Mouse (Mus musculus) frontal cortex, postnatal 36 days (tissue): ENCODE measurements around the gene Ngly1.
A peak's percentile ranks its signal among the peaks of the same experiment; 100 is the strongest.

ENCODE experiments used
- DNase-seq, 2 experiments: peaks; one replicate each; pipeline ENCODE4 v3.0.0; 2022; ENCODE audit warnings: low spot score in 2 of 2

Ngly1 gene

DNA sequence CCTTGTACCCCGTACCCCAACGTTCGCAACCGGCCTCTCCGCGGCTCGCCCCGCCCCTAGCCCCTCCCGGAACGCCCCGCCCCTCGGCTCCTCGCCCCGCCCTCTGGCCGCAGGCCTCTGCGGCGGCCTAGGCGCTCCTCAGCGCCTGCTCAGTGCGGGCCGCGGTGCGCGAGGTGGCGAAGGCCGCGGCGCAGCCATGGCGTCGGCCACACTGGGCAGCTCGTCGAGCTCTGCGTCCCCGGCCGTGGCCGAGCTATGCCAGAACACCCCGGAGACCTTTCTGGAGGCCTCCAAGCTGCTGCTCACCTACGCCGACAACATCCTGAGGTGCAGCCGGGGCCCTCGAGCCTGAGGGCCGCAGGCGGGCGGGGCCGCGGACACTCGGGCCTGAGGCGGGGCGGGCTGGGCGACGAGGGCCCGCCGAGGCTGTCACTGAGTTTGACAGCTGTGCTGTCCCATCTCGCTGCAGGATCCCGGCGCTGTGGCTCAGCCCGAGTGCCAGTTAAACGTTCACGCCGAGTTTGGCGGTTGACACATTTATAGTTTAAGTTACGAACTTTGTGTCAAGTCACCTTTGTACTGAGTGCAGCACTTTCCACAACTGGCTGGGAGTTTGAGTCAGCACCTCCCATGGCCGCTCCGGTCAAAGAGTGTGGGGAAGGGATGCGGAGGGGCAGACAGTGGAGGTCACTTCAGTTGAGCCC is at the start of gene Ngly1, which contains the start of gene Oxsm:
Gene Ngly1 (plus strand): TSS at position 110 of the 704 bp plus-strand sequence.
Gene Oxsm (minus strand): TSS at position 638 of the 704 bp plus-strand sequence.
- DNase-seq = peak; percentile 80 to 81

DNA sequence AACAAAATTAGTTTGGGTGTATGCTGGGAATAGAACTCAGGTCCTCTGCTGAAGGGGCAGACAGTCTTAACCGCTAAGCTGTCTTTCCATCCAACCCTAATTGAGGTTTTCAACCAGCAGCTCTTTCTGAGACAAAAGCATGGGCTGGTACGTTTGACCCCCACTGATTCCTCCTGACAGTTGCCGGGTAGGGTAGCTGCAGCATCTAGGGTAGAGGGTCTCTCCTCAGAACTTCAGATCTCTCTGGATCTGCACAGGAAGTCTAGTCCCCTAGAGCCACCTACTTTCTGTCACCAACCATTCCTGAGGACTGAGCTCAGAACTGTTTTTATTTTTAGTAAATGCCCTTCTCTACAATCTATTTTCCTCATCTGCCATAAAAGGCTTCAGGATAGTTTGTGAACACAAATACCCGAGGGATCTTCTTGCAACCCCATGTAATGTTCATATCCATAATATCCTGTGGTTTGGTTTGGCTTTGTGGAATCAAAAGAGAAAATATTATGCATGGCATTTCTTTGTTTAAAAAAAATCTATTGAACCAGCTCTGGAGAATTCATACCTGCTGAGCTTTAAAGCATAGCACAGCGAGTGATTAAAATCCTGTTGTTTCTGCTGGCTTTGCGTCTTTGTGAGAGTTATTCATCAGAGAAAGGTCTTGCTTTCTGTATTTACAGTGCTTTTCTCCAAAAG is 48.7 kb upstream of the Ngly1 start:
- DNase-seq = no peak

- DNase-seq = peak; percentile 31 to 62
These were observed 48.0 kb upstream of the Ngly1 start for GRCm38 (mm10) chr14:16200969-16201638.

- DNase-seq = no peak
These were observed 47.4 kb upstream of the Ngly1 start for GRCm38 (mm10) chr14:16201673-16202072.

GRCm38 (mm10) chr14:16207722-16208121 is 41.4 kb upstream of the Ngly1 start:
- DNase-seq = no peak

DNA sequence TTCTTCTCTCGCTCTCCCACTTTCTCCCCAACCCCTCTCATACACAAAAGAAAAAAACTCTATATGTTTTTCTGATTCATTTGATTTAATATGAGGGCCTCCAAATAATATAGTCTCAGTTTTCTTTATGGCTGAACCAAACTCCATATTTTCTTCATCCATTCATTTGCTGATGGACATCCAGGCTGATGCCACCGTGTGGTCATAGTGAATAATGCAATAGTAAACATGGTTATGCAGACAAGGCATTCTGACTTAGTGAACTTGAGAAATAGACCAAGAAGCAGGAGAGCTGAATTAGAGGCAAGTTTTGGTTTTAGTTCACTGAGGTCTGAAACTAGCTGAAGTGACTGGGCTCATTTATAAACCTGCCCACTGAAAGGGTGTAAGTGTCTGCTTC is 30.1 kb upstream of the Ngly1 start:
- DNase-seq = no peak

GRCm38 (mm10) chr14:16229395-16229794 is 19.7 kb upstream of the Ngly1 start:
- DNase-seq = no peak

GRCm38 (mm10) chr14:16230581-16230980 is 18.5 kb upstream of the Ngly1 start:
- no peak for DNase-seq

DNA sequence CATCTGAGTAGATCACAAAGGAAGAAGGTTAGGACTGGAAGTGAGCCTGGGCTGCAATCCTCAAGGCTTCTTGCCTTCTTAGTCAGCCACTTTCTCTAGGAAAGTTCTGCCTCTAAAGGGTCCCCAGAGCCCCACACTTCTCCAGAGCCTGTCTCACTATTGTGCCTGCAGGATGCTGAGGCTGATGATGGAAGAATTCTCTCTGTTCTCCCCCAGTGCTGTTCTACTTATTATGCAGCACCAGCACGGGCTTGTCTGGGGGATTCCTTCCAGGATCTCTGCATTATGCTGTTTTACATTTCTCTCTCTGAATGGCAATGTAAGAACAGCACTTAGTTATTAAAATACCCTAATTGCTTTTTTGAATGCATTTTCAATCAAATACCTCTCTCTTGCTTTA is 15.6 kb upstream of the Ngly1 start:
- no peak for DNase-seq

DNA sequence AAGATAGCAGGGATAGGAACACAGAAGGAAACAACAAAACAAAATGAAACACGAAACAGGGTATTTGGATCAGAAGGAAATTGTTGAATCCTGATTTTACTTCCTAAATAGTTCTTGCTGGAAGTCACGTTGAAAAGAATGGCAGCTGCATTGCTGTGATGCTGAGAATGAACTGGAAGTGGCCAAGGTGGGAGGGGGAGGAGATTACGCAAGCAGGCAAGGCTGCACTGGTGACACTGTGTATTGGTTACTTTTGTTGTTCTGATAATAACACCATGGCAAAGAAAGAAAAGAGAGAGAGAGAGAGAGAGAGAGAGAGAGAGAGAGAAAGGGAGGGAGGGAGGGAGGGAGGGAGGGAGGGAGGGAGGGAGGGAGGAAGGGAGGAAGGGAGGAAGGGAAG is 12.6 kb upstream of the Ngly1 start:
- no peak for DNase-seq

GRCm38 (mm10) chr14:16242193-16242815 is 6.8 kb upstream of the Ngly1 start:
- DNase-seq = no peak

DNA sequence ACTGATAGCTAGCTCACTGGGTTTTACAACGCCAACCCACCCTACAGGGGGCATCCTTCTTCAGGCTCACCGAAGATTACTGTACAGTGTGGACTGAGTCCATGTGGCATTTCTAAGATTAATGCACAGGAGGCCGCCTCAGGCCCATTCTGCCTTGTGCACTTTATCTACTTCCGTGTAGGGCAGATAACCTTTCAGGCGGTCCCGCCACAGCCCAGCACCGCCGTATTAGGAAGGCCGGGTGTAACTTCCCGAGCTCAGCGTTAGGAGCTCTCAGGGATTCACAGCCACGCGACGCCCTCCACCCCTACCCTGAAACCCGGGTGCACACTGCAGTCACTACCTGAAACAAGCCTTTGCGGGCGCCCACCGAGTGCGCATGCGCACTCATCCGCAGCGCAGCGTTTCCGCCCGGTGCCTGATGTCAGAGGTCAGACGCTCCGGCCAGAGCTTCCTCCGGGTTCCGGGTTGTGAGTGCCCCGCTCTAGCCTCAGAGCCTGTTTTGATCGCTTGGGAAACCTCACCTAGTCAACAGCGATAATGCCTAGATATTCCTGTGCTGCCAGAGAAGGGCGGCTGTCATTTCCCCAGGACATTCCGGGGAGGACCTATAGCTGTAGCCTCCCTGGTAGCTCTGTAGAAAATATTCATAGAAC is 6.0 kb upstream of the Ngly1 start:
- DNase-seq = peak; percentile 90 to 93

DNA sequence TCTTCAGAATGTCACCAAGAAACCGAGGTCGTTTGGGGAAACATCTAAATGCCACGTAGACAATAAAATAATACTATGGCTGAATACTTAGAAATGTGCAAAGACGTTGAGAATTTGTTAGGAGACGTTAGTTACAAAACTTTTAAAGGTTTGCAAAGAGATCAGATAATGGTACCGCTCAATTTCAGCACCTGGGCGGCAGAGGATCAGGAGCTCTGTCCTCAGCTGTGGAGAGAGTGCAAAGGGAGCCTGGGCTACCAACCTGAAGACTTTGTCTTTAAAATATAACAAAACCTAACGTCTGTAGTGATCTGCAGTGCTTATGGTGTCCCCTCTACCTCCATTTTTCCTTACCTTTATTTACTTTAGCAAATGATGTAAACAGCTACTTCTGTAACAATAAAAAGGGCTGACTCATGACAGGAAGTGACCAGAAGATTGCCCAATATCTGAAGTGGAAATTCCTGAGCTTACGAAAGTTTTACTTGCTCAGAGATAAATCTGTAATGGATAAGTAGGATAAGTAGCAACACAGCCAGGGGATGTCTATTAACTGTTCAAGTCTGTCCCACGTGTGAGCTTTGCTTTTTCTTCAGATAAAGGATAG is 5.4 kb upstream of the Ngly1 start:
- DNase-seq = no peak

- DNase-seq = no peak
These were observed 4.7 kb upstream of the Ngly1 start for GRCm38 (mm10) chr14:16244370-16244769.

GRCm38 (mm10) chr14:16245127-16245526 is 4.0 kb upstream of the Ngly1 start:
- DNase-seq = no peak

GRCm38 (mm10) chr14:16246340-16246912 is 2.7 kb upstream of the Ngly1 start:
- no peak for DNase-seq

DNA sequence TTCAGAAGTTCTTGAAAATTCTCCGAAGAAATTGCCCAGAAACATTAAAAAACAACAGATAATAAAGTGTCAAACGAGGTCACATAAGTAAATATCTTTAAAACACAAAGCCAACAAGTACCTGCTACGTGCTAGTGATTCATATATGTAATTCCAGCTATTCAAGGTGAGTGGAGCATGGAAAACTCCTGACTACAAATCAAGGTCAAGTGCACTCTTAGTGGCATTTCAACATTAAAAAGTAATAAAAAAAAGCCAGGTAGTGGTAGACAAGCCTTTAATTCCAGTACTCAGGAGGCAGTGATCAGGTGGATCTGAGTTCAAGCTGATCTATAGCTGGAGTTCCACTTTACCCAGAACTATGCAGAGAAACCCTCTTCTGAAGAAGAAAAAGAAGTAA is 945 bp upstream of the Ngly1 start:
- DNase-seq = no peak

GRCm38 (mm10) chr14:16248603-16249157 is 400 bp upstream of the Ngly1 start:
- no peak for DNase-seq

- no peak for DNase-seq
These were observed 1.0 kb downstream of the Ngly1 start for GRCm38 (mm10) chr14:16250099-16250498.

DNA sequence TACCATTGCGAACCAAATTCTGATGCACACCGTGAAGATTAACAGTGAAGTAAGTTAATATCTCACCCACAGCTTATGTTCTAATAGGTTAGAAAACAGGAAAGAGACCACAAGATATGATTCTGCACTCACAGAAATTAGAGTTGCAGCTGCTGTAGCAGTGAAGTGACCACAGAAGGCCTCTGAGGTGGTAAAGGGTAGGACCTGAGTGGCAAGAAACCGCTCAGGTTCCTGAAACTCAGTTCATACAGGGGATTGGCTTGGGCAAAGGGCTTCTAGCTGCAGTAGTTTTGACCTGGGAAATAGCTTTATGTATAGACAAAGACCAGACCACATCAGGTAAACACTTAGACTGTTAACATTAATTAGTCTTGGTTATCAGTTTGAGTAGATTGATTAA is 6.7 kb downstream of the Ngly1 start:
- DNase-seq = no peak

DNA sequence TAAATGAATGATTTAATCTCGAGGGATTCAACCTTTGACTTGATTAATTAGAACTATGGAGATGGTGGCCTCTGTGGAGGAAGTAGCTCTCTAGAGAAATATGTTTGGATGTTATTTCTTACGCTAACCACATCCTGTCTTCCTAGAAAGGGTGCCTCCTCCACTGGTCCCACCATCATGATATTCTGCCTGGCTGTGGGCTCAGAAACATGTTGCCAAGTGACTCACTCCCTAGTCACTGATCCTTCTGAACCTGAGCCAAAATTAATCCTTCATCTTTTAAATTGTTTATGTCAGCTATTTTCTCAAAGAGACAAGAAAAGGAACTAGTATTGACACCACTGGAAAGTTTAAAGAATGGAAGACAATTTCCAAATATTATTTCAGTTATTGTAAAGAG is 7.1 kb downstream of the Ngly1 start:
- no peak for DNase-seq
